Mouse (Mus musculus): ENCODE results near the gene Cyb561. TPM values are rescaled to one million over a fixed set of nuclear protein-coding genes. Genes with fewer than 3 reads are reported as not detected.

Cyb561 gene
- 21.4 TPM in 2 replicates for polyA plus RNA-seq (2011; ENCODE audit: insufficient read depth, insufficient read length, low read depth, missing spikeins)

GRCm38 (mm10) chr11:105952911-105953386 is at the start of gene Cyb561:
Cyb561 (minus strand) TSS chr11:105953336.
- Histone ChIP-seq H3K27ac (ENCODE audit: insufficient read depth, low read length) (no peak within 1 kb of the TSS), H3K9me3 (replicated peaks; ENCODE audit: control insufficient read depth, insufficient read depth, low read length, poor library complexity, severe bottlenecking) (no peaks in the 10 kb centered on the region), H3K9ac (ENCODE audit: low read depth, poor library complexity, severe bottlenecking) (no peak within 1 kb of the TSS), H3K36me3 (ENCODE audit: control insufficient read depth, insufficient read depth, low read length, poor library complexity, severe bottlenecking) (no peaks in the 10 kb centered on the region), H3K27me3 (ENCODE audit: control insufficient read depth, insufficient read depth, low read length, poor library complexity, severe bottlenecking) (no peaks in the 10 kb centered on the region), H3K4me3 (ENCODE audit: low read depth, low read length) (no peak within 1 kb of the TSS), H3K4me1 (ENCODE audit: control insufficient read depth, insufficient read depth, low read length) (peaks cover 19% of the 10 kb centered on the region)
- TF ChIP-seq CTCF (IDR thresholded peaks at IDR 0.05; ENCODE audit: low read depth, low read length) (no peak), POLR2A (IDR thresholded peaks at IDR 0.05; ENCODE audit: insufficient read depth, low read length) (no peak), EP300 (IDR thresholded peaks at IDR 0.05; ENCODE audit: insufficient read depth, low read depth, low read length) (no peak)

DNA sequence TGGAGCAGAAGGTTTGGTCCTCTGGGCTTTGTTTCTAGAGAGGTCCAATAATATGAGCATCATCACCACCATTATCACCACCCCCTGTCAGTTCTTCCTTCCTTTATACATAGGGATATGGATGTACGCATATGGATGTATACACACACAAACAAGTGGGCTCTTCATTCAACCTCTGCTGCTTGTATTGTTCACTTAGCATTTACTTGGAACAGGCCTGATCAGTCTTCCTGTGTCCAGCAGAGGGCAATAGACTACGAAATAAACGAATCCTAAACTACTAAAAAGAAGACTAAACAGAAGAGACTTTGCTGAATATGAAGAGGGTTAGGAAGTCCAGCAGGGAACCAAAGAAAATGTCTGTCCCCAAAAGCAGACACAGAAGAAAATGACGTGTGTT is 48.6 kb upstream of the Cyb561 start:
- no peak overlapping the region for H3K4me3 ChIP-seq (ENCODE audit: low read depth, low read length)
- no peaks in the 10 kb centered on the region for H3K9me3 ChIP-seq (replicated peaks; ENCODE audit: control insufficient read depth, insufficient read depth, low read length, poor library complexity, severe bottlenecking)
- H3K9ac ChIP-seq (ENCODE audit: low read depth, poor library complexity, severe bottlenecking): no peak overlapping the region
- H3K27ac ChIP-seq (ENCODE audit: insufficient read depth, low read length): no peak overlapping the region
- H3K27me3 ChIP-seq (ENCODE audit: control insufficient read depth, insufficient read depth, low read length, poor library complexity, severe bottlenecking): no peaks in the 10 kb centered on the region
- no peak for TF ChIP-seq EP300 (IDR thresholded peaks at IDR 0.05; ENCODE audit: insufficient read depth, low read depth, low read length)
- H3K4me1 ChIP-seq (ENCODE audit: control insufficient read depth, insufficient read depth, low read length): no peaks in the 10 kb centered on the region
- H3K36me3 ChIP-seq (ENCODE audit: control insufficient read depth, insufficient read depth, low read length, poor library complexity, severe bottlenecking): no peaks in the 10 kb centered on the region

- TF ChIP-seq EP300 (IDR thresholded peaks at IDR 0.05; ENCODE audit: insufficient read depth, low read depth, low read length): no peak
- TF ChIP-seq CTCF (IDR thresholded peaks at IDR 0.05; ENCODE audit: low read depth, low read length): no peak
- no peak for TF ChIP-seq POLR2A (IDR thresholded peaks at IDR 0.05; ENCODE audit: insufficient read depth, low read length)
- no peak overlapping the region for H3K4me3 ChIP-seq (ENCODE audit: low read depth, low read length)
- no peaks in the 10 kb centered on the region for H3K9me3 ChIP-seq (replicated peaks; ENCODE audit: control insufficient read depth, insufficient read depth, low read length, poor library complexity, severe bottlenecking)
- H3K27me3 ChIP-seq (ENCODE audit: control insufficient read depth, insufficient read depth, low read length, poor library complexity, severe bottlenecking): no peaks in the 10 kb centered on the region
- H3K27ac ChIP-seq (ENCODE audit: insufficient read depth, low read length): no peak overlapping the region
- no peaks in the 10 kb centered on the region for H3K4me1 ChIP-seq (ENCODE audit: control insufficient read depth, insufficient read depth, low read length)
- no peak overlapping the region for H3K9ac ChIP-seq (ENCODE audit: low read depth, poor library complexity, severe bottlenecking)
- H3K36me3 ChIP-seq (ENCODE audit: control insufficient read depth, insufficient read depth, low read length, poor library complexity, severe bottlenecking): no peaks in the 10 kb centered on the region
Observed at GRCm38 (mm10) chr11:106000062-106000461, 46.9 kb upstream of the Cyb561 start.

GRCm38 (mm10) chr11:105994375-105994774 is 41.2 kb upstream of the Cyb561 start, which contains the start of gene Ace3:
Ace3 (plus strand) TSS chr11:105994675.
- Histone ChIP-seq H3K27ac (ENCODE audit: insufficient read depth, low read length) (no peak within 1 kb of the TSS), H3K9ac (ENCODE audit: low read depth, poor library complexity, severe bottlenecking) (no peak within 1 kb of the TSS), H3K27me3 (ENCODE audit: control insufficient read depth, insufficient read depth, low read length, poor library complexity, severe bottlenecking) (no peaks in the 10 kb centered on the region), H3K36me3 (ENCODE audit: control insufficient read depth, insufficient read depth, low read length, poor library complexity, severe bottlenecking) (no peaks in the 10 kb centered on the region), H3K4me3 (ENCODE audit: low read depth, low read length) (no peak within 1 kb of the TSS), H3K9me3 (replicated peaks; ENCODE audit: control insufficient read depth, insufficient read depth, low read length, poor library complexity, severe bottlenecking) (peaks cover 4% of the 10 kb centered on the region; the same call in 1 of the 2 replicates), H3K4me1 (ENCODE audit: control insufficient read depth, insufficient read depth, low read length) (peaks cover under 1% of the 10 kb centered on the region)
- TF ChIP-seq CTCF (IDR thresholded peaks at IDR 0.05; ENCODE audit: low read depth, low read length): no peak
- no peak for TF ChIP-seq EP300 (IDR thresholded peaks at IDR 0.05; ENCODE audit: insufficient read depth, low read depth, low read length)
- TF ChIP-seq POLR2A (IDR thresholded peaks at IDR 0.05; ENCODE audit: insufficient read depth, low read length): no peak

DNA sequence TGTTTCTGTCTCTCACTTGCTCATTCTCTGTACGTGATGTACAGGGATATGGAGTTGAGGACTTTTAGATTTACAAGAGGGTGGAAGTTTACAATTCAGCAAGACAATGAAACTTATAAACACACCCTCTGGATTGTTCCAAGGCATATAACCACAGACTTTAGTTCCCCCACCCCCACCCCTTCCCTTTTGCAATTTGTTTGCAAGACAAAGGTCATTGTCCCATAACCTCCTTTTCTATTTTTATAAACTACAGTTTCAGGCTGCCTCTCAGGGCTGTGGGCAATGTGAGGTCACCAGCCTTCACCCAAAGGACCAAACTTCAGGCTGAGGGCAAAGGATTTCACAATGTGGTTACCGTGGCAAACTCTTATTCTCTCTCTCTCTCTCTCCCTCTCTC is 37.1 kb upstream of the Cyb561 start:
- H3K27ac ChIP-seq (ENCODE audit: insufficient read depth, low read length): no peak overlapping the region
- H3K9ac ChIP-seq (ENCODE audit: low read depth, poor library complexity, severe bottlenecking): no peak overlapping the region
- peaks cover 4% of the 10 kb centered on the region; the same call in 1 of the 2 replicates for H3K9me3 ChIP-seq (replicated peaks; ENCODE audit: control insufficient read depth, insufficient read depth, low read length, poor library complexity, severe bottlenecking)
- no peaks in the 10 kb centered on the region for H3K27me3 ChIP-seq (ENCODE audit: control insufficient read depth, insufficient read depth, low read length, poor library complexity, severe bottlenecking)
- H3K36me3 ChIP-seq (ENCODE audit: control insufficient read depth, insufficient read depth, low read length, poor library complexity, severe bottlenecking): no peaks in the 10 kb centered on the region
- H3K4me1 ChIP-seq (ENCODE audit: control insufficient read depth, insufficient read depth, low read length): peaks cover 4% of the 10 kb centered on the region
- no peak overlapping the region for H3K4me3 ChIP-seq (ENCODE audit: low read depth, low read length)
- TF ChIP-seq POLR2A (IDR thresholded peaks at IDR 0.05; ENCODE audit: insufficient read depth, low read length) (no peak), CTCF (IDR thresholded peaks at IDR 0.05; ENCODE audit: low read depth, low read length) (no peak), EP300 (IDR thresholded peaks at IDR 0.05; ENCODE audit: insufficient read depth, low read depth, low read length) (no peak)

- no peak for TF ChIP-seq CTCF (IDR thresholded peaks at IDR 0.05; ENCODE audit: low read depth, low read length)
- no peak for TF ChIP-seq POLR2A (IDR thresholded peaks at IDR 0.05; ENCODE audit: insufficient read depth, low read length)
- TF ChIP-seq EP300 (IDR thresholded peaks at IDR 0.05; ENCODE audit: insufficient read depth, low read depth, low read length): no peak
- Histone ChIP-seq H3K4me1 (ENCODE audit: control insufficient read depth, insufficient read depth, low read length) (peaks cover 4% of the 10 kb centered on the region), H3K36me3 (ENCODE audit: control insufficient read depth, insufficient read depth, low read length, poor library complexity, severe bottlenecking) (no peaks in the 10 kb centered on the region), H3K4me3 (ENCODE audit: low read depth, low read length) (no peak overlapping the region), H3K9me3 (replicated peaks; ENCODE audit: control insufficient read depth, insufficient read depth, low read length, poor library complexity, severe bottlenecking) (peaks cover 4% of the 10 kb centered on the region; the same call in 1 of the 2 replicates), H3K27ac (ENCODE audit: insufficient read depth, low read length) (no peak overlapping the region), H3K27me3 (ENCODE audit: control insufficient read depth, insufficient read depth, low read length, poor library complexity, severe bottlenecking) (no peaks in the 10 kb centered on the region), H3K9ac (ENCODE audit: low read depth, poor library complexity, severe bottlenecking) (no peak overlapping the region)
Observed at GRCm38 (mm10) chr11:105989446-105989845, 36.3 kb upstream of the Cyb561 start.

Data from ES-Bruce4 (cell line).